Mouse (Mus musculus): ENCODE data around the gene Ythdf1. TPM values are rescaled to one million over a fixed set of nuclear protein-coding genes. Genes with fewer than 3 reads are reported as not detected.

Gene Ythdf1
- polyA plus RNA-seq, 1 experiment from 2014 or later, result 59.2 TPM

- ATAC-seq (replicated peaks; ENCODE audit: low FRiP score) (no peak), DNase-seq (ENCODE audit: low spot score) (no peak)
- Histone ChIP-seq H3K4me2 (no peak overlapping the region), H3K27me3 (replicated peaks; ENCODE audit: control insufficient read depth, insufficient read depth, low read length) (no peaks in the 10 kb centered on the region), H3K4me1 (replicated peaks; ENCODE audit: control insufficient read depth, insufficient read depth, low read length) (no peaks in the 10 kb centered on the region), H3K9me3 (ENCODE audit: control insufficient read depth, low read length) (no peaks in the 10 kb centered on the region), H3K27ac (ENCODE audit: low read depth, low read length) (no peak overlapping the region), H3K9ac (ENCODE audit: low read depth, low read length) (no peak overlapping the region), H3K4me3 (ENCODE audit: low read depth, low read length) (no peak overlapping the region), H3K36me3 (ENCODE audit: control insufficient read depth, insufficient read depth, low read length) (no peaks in the 10 kb centered on the region)
- WGBS, result 46% methylated on average over 3 of the region's 3 CpGs
These were observed 50.7 kb downstream of the Ythdf1 start for GRCm38 (mm10) chr2:180870006-180870405.

- no peak overlapping the region for H3K9ac ChIP-seq (ENCODE audit: low read depth, low read length)
- no peak for DNase-seq (ENCODE audit: low spot score)
- peaks cover 2% of the 10 kb centered on the region; the same call in 1 of the 2 replicates for H3K27me3 ChIP-seq (replicated peaks; ENCODE audit: control insufficient read depth, insufficient read depth, low read length)
- H3K27ac ChIP-seq (ENCODE audit: low read depth, low read length), result no peak overlapping the region
- no peaks in the 10 kb centered on the region for H3K9me3 ChIP-seq (ENCODE audit: control insufficient read depth, low read length)
- no peaks in the 10 kb centered on the region for H3K36me3 ChIP-seq (ENCODE audit: control insufficient read depth, insufficient read depth, low read length)
- no peak overlapping the region for H3K4me2 ChIP-seq
- ATAC-seq (replicated peaks; ENCODE audit: low FRiP score), result no peak
- 82% methylated on average over 12 of the region's 12 CpGs for WGBS
- no peak overlapping the region for H3K4me3 ChIP-seq (ENCODE audit: low read depth, low read length)
- no peaks in the 10 kb centered on the region for H3K4me1 ChIP-seq (replicated peaks; ENCODE audit: control insufficient read depth, insufficient read depth, low read length)
These were observed 59.2 kb downstream of the Ythdf1 start for GRCm38 (mm10) chr2:180861561-180861960.

GRCm38 (mm10) chr2:180857121-180857520 lies 63.6 kb downstream of the Ythdf1 start:
- no peaks in the 10 kb centered on the region for H3K4me1 ChIP-seq (replicated peaks; ENCODE audit: control insufficient read depth, insufficient read depth, low read length)
- H3K9ac ChIP-seq (ENCODE audit: low read depth, low read length), result no peak overlapping the region
- H3K9me3 ChIP-seq (ENCODE audit: control insufficient read depth, low read length), result no peaks in the 10 kb centered on the region
- H3K27me3 ChIP-seq (replicated peaks; ENCODE audit: control insufficient read depth, insufficient read depth, low read length), result peaks cover 28% of the 10 kb centered on the region
- DNase-seq (ENCODE audit: low spot score) (no peak), ATAC-seq (replicated peaks; ENCODE audit: low FRiP score) (no peak)
- H3K36me3 ChIP-seq (ENCODE audit: control insufficient read depth, insufficient read depth, low read length), result no peaks in the 10 kb centered on the region
- H3K4me3 ChIP-seq (ENCODE audit: low read depth, low read length), result no peak overlapping the region
- H3K4me2 ChIP-seq, result no peak overlapping the region
- WGBS, result 75% methylated on average over 8 of the region's 8 CpGs
- H3K27ac ChIP-seq (ENCODE audit: low read depth, low read length), result no peak overlapping the region

GRCm38 (mm10) chr2:180855005-180855544 lies 65.7 kb downstream of the Ythdf1 start:
- DNase-seq (ENCODE audit: low spot score), result no peak
- Histone ChIP-seq H3K36me3 (ENCODE audit: control insufficient read depth, insufficient read depth, low read length) (no peaks in the 10 kb centered on the region), H3K27me3 (replicated peaks; ENCODE audit: control insufficient read depth, insufficient read depth, low read length) (peaks cover 28% of the 10 kb centered on the region), H3K9ac (ENCODE audit: low read depth, low read length) (no peak overlapping the region), H3K4me1 (replicated peaks; ENCODE audit: control insufficient read depth, insufficient read depth, low read length) (no peaks in the 10 kb centered on the region), H3K27ac (ENCODE audit: low read depth, low read length) (no peak overlapping the region), H3K4me3 (ENCODE audit: low read depth, low read length) (no peak overlapping the region), H3K4me2 (no peak overlapping the region), H3K9me3 (ENCODE audit: control insufficient read depth, low read length) (no peaks in the 10 kb centered on the region)
- no peak for ATAC-seq (replicated peaks; ENCODE audit: low FRiP score)
- WGBS, result 18% methylated on average over 13 of the region's 13 CpGs

Small RNAs within 50 kb of the gene (microRNA-seq; reads per million reads assigned to microRNA genes)
- not detected for gene Mir124a-3 (ENCODE audit: borderline number of aligned reads)

Other genes with a start within 250 kb of the Ythdf1 start
- gene Dido1, start 210.9 kb downstream of the Ythdf1 start, polyA plus RNA-seq (2014; fragmentation: Nextera tagmentation; extraction: Ambion mirVana), result 28.7 and 29.8 TPM in 2 replicates
- gene Gid8, start 210.8 kb downstream of the Ythdf1 start, polyA plus RNA-seq (2014; fragmentation: Nextera tagmentation; extraction: Ambion mirVana), result 95.7 and 102 TPM in 2 replicates
- 4.3 and 4.7 TPM in 2 replicates for gene Slc17a9, start 195.7 kb downstream of the Ythdf1 start, polyA plus RNA-seq (2014; fragmentation: Nextera tagmentation; extraction: Ambion mirVana)
- not detected in 2 replicates for gene Bhlhe23, start 144.0 kb downstream of the Ythdf1 start, polyA plus RNA-seq (2014; fragmentation: Nextera tagmentation; extraction: Ambion mirVana)
- gene Birc7, start 8.1 kb upstream of the Ythdf1 start, polyA plus RNA-seq (2014; fragmentation: Nextera tagmentation; extraction: Ambion mirVana), result not detected in 2 replicates
- gene Nkain4, start 33.8 kb upstream of the Ythdf1 start, polyA plus RNA-seq (2014; fragmentation: Nextera tagmentation; extraction: Ambion mirVana), result 5.3 and 6.8 TPM in 2 replicates
- gene Arfgap1, start 46.3 kb upstream of the Ythdf1 start, polyA plus RNA-seq (2014; fragmentation: Nextera tagmentation; extraction: Ambion mirVana), result 57.6 and 62.4 TPM in 2 replicates
- 0.10 and 0.16 TPM in 2 replicates for gene Col20a1, start 65.6 kb upstream of the Ythdf1 start, polyA plus RNA-seq (2014; fragmentation: Nextera tagmentation; extraction: Ambion mirVana)
- gene Chrna4, start 122.6 kb upstream of the Ythdf1 start, polyA plus RNA-seq (2014; fragmentation: Nextera tagmentation; extraction: Ambion mirVana), result 1.2 and 1.6 TPM in 2 replicates
- 0.15 and 0.18 TPM in 2 replicates for gene Kcnq2, start 214.4 kb upstream of the Ythdf1 start, polyA plus RNA-seq (2014; fragmentation: Nextera tagmentation; extraction: Ambion mirVana)
- gene Eef1a2, start 236.1 kb upstream of the Ythdf1 start, polyA plus RNA-seq (2014; fragmentation: Nextera tagmentation; extraction: Ambion mirVana), result not detected in 2 replicates

All from liver, embryonic 11.5 days (tissue).